Mouse (Mus musculus) telencephalon, adult 2 months (tissue): ENCODE data around the gene Tmem256.
"Not testable (repeated sequence)": the region's sequence is repeated elsewhere in the genome, so short reads cannot be mapped to it uniquely, and the experiment has no call there.

Source experiments
- DNase-seq: peaks from one replicate; pipeline ENCODE4 v3.0.0-alpha.2; 2011; ENCODE audit warnings: low read depth, low spot score

Gene Tmem256

GRCm38 (mm10) chr11:69854680-69855079 is 16.4 kb downstream of the Tmem256 start:
- no peak for DNase-seq

GRCm38 (mm10) chr11:69855347-69855746 is 17.0 kb downstream of the Tmem256 start:
- DNase-seq: no peak

DNA sequence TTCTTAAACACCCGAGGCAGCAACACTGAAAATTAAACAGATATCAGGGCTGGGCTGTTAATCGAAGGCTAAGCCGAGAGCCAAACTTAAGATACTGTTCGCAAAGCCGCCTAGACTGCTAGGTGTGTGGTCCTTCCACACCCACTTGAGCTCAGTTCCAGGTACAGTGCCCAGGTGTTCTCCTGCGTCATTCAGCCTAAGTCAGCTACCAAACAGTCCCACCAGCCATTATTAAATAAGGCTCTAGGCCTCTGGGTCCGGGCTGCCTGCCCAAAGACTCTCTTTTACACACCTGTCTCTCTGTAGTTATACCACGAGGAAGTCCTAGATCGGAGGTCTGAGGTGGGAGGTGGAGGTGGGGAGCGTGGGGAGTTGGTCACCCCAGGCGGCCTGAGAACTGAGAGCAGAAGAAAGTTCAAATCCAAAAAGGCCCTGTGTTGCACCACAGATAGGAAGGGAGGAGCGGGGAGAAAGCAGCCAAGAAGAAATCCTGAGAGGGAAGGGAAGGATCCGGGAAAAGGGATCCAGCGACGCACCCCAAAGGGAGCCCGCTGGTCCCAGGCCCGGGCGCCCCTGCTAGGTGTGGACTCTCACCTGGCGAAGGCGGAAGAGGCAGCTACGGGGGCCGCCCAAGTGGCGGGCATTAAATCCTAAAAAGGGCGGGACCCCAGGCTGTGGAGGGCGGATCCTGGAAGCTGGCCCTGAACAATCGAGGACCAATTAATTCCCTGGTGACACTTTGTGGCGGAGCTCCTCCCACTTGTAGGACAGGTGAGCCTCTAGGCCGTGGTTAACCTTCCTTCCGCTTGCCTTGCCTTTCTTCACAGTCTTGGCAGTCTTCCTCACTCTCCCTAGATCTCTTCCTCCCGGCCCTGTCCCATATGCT is 20.0 kb downstream of the Tmem256 start, which contains the start of gene Tnk1:
Tnk1 (minus strand) TSS at position 618 of the 886 bp plus-strand sequence.
- no peak for DNase-seq

- DNase-seq: not testable (repeated sequence)
These were observed 25.4 kb downstream of the Tmem256 start for GRCm38 (mm10) chr11:69863729-69864128.

DNA sequence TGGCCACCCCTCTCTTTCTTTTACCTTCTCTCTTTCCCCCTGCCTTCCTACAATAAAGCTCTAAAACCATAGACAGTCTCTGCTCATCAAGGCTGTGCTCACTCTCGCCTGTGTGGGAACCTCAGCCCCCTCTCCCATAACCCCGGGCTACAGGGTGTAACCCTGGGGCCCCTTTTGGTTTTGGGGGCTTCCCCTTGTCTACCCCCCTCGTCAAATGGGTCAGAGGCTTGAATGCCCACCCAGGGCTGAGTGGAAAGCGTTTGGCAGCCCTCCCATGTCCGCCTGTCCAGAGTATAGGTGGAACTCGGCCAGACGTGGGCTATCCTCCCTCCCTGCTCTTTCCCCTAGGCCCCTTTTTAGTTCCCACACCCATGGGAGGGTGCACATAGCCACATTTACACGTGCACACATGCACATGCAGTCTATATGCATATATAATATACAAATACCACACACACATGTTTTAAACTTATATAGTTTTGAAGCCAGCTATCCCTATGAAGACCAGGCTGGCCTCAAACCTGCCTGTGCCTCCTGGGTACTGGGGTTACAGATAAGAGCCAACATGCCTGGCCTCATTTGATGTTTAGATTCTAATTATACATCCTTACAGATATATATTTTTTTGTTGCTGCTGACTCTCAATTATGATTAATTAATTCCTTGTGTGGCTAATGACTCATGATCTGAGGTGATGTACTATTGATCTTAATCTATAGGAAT is 26.0 kb downstream of the Tmem256 start:
- no peak for DNase-seq

- DNase-seq: no peak
These were observed 27.2 kb downstream of the Tmem256 start for GRCm38 (mm10) chr11:69865561-69865960.

- no peak for DNase-seq
These were observed 29.0 kb downstream of the Tmem256 start for GRCm38 (mm10) chr11:69867335-69867734.

- no peak for DNase-seq
These were observed 32.2 kb downstream of the Tmem256 start for GRCm38 (mm10) chr11:69870289-69871069.

- no peak for DNase-seq
These were observed 33.5 kb downstream of the Tmem256 start for GRCm38 (mm10) chr11:69871822-69872221.

GRCm38 (mm10) chr11:69872451-69872850 is 34.1 kb downstream of the Tmem256 start:
- DNase-seq: no peak

- DNase-seq: no peak
These were observed 37.9 kb downstream of the Tmem256 start for GRCm38 (mm10) chr11:69876186-69876585.

DNA sequence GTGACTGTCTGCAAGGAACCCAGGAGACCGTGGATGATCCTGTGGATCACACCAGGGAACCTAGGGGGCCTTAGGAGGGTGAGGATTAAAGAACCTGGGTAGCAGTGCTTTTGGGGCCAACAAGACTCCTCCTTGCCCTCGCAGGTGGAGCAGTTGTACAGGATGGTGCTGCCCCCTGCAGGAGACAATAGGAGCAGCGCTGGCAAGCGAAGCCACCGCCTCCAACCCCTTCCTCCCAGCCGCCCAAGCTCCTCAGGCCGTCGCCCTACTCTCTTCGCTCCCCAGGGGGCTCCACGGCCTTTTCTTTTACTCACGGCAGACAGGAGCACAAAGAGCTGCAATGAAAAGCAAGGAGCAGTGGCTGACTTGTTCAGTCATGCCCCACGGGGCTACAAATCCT is 38.6 kb downstream of the Tmem256 start:
- DNase-seq: no peak

GRCm38 (mm10) chr11:69877878-69878277 is 39.6 kb downstream of the Tmem256 start, which contains the start of gene Tmem95:
Tmem95 (minus strand) TSS chr11:69878018.
- DNase-seq: no peak

GRCm38 (mm10) chr11:69878399-69878798 is 40.1 kb downstream of the Tmem256 start:
- DNase-seq: no peak

GRCm38 (mm10) chr11:69878952-69879351 is 40.6 kb downstream of the Tmem256 start:
- no peak for DNase-seq

DNA sequence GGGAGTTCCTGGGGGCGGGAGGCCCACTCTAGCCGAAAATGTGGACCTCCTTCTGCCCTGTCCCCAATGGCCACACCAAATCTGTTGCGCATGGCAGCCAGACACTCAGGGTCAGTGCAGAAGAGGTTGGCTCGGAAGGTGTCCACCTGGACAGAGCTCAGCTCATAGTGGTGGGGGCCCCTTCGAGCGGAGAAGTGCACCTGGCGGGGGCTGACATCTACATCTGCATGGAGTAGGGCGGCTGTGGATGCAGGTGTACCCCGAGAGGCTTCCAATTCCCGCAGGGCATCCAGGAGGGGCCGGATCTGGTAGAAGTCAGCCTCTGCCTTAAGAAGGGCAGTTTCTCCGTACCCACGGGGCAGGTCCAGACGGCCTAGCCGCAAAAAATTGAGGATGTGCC is 41.4 kb downstream of the Tmem256 start:
- DNase-seq: no peak

DNA sequence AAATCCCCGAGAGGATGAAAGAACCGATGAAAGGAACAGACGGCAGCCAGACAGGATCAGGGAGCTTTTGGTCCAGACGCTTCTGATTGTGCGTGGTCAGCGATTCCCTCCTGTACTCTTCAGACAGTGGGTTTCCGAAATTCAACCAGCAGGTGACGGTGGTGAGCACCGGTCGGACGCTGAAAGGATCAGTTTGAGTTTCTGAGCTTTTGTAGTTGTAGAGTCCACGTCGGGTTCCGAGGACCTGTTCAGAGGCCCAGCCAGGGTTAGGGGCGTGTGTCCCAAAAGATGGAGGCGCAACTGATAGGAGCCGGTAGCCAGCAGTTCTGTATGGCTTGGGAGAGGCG is 42.2 kb downstream of the Tmem256 start:
- no peak for DNase-seq

DNA sequence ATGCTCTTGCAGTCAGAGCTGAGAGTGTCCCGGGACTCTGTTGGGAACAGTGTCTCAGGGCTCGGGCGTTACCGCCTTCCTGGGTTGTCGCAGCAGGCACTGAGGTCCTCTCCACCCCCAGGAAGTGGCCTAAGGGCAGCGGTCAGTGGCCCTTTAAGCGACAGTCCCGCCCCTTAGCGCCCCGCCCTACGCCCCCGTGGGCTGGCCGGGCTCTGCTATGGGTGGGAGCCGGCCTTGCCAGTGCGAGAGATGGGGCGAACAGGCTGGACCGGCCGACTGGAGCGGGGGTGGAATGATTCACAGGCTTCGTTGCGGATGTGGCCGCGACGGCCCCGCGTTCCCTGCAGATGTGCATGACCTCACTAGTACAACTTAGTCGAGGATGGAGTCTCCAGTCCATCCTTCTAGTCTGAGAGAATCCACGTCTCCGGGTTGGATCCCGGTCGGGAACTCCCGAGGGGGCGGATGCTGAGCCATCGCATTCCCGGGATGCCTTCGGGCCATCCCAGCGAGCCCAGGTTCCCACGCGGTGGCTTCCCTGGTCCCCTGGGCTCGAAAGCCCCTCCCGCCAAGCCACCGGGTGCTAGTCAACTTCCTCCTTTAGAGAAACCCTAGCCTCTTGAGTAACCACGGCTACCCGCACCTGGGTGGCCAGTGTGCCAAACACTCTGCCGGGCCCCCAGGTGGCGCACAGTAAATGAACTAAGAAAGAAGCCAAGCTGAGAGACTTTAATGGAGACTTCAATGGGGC is 42.7 kb downstream of the Tmem256 start, which contains the start of gene Kctd11:
Kctd11 (minus strand) TSS at position 554 of the 751 bp plus-strand sequence.
- DNase-seq: no peak

DNA sequence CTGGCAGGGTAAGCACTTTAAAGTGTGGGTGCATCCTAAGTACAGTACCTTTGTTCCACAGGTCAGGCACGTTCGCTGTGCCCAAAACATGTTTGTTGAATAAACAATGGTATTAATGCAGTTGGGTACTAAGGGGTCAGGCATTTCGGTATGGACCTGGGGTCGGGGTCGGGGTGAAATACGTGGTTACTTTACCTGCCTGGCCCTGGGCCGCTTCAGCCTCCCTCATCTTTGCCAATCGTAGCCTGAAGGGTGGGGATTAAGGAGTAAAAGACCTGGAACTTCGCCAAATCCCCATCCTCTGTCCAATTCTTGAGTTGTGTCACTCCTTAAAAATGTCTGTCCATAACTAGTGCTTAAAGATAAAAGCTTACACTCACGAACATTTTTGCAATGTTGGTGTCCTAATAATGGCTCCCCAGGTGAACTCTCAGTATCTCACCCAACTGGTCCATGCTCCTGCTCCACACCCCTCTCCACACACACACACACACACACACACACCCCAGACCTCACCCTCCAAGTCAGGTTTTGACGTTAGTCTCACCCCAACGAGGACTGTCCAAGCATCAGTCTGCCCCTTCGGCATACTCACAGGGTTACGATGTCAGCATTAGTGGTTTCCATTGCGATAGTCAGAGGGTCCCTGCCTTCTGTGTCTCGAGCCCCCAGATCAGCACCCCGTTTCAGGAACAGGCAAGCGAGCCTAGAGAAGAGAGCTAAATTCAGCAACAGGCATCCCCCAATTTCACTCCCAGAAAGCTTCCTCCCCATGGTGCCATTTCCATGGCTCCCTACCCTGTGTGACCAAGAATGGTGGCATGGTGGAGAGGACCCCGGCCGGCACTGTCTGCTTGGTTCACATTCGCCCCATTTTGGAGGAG is 43.7 kb downstream of the Tmem256 start:
- no peak for DNase-seq

DNA sequence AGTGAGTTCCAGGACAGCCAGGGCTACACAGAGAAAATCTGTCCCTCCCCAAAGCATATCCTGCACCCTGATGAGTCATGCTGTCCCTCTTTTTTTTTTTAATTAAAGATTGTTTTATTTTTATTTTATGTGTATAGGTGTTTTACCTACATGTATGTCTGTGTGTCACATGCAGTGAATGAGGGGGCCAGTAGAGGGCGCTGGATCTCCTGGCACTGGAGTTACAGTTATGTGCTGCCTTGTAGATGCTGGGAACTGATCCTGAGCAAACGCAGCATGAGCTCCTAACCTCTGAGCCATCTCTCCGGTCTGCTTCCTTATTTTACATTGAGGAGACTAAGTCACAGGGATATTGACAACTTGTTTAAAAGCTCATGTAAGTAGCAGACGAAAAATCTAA is 44.8 kb downstream of the Tmem256 start:
- DNase-seq: no peak
